Mouse (Mus musculus): ENCODE measurements around the gene Pde11a.
"Not testable (repeated sequence)": the region's sequence is repeated elsewhere in the genome, so short reads cannot be mapped to it uniquely, and the experiment has no call there.

Pde11a gene

DNA sequence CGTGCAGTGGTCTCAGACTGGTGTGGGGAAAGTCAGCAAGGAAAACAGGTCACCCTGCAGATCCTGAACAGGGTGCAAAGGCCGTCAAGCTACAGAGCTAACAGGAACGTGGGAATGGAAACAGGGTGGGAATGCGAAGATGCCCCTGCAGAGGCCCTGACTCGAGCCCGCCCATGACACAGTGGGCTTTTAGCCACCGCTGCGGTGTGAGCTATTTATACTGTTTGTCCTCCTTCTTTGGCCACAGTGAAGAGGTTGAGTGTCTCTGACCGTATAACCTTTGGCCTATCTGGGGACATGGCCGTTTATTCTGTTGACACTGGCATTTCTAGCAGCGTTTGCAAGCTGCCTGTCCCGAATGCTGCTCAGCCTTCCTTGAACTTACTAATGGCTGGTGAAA is 338.9 kb downstream of the Pde11a start:
- DNase-seq (ENCODE audit: extremely low read depth, insufficient read length, low spot score), result no peak

DNA sequence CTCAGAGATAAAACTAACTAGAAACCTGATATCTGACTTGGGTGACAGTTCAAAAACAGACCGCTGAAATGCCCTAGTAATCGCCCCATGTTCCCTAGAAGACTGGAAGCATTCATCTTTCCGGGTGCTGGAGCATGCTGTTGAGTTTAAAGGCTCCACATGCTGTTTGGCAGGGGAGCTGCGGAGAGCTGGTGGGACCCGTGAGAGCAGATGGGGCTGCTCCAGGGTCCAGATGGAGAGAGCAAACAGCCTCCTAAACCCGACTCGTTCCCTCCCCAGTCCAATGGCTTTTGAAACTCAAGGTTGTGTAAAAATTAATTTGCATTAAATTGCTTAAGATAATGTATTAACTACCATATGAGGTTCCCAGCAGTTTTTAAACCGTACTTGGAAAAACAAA is 339.9 kb downstream of the Pde11a start:
- no peak for DNase-seq (ENCODE audit: extremely low read depth, insufficient read length, low spot score)

DNA sequence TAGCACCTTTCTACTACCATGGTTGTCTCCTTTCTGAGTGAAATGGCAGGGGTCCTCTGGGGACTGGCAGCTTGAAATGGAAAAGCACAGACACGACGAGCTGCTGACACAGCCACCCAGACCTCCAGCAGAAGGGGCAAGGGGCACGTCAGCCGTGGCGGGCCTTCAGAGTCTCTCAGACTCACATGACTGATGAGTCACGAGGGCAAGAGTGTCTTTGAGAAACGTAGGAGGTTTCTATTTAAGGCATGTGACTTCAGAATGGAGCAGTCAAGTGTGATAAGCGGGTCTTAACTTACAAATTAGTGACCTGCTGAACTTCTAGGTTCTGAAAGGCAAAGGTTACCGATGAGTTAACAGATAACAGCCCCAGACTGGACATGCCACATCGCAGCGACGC is 340.8 kb downstream of the Pde11a start:
- peak; percentile 12 for DNase-seq (ENCODE audit: extremely low read depth, insufficient read length, low spot score)

DNA sequence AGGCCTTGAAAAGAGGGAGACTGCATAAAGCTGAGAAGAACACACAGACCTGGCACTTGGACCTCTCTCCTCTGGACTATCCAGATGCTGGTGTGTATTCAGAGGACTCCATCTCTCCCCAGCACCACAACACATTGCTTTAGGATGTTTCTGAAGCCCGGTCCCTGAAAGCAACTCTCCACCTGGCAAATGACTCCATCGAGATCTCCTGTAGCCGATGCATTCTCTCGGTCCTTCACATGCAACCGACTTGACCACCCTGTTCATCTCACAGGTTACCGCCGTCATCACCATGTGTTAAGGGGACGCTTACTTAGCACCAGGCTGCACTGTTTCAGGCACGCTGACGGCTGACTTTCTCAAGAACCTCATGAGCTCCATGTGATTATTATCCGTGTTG is 343.7 kb downstream of the Pde11a start:
- DNase-seq (ENCODE audit: extremely low read depth, insufficient read length, low spot score), result no peak

DNA sequence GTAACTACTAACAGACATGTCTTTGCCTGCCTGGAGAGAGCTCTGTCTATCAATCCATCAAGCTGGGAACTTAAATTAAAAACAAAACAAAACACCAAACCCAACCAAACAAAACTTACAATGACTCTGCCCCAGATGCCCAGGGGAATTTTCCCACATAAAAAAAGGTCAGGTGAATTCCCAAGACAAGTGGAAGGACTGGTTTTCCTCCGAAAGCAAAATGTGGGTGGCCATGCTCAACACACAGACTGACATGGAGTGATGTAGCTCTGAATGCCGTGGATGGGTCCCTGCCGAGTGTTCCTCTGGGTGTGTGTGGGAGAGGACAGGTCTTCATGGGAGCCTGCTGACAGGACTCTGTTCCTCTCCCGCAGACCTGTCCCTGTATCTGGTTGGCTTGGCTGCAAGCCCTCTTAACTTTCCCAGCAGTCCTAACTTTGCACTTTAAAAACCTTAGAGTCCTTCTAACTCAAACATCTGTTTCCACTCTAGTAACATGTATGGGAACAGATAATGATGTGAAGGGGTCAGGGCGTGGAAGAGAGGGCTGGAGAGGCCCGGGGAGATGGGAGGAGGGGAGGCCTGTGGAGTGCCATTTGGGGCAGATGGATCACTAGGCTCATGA is 346.9 kb downstream of the Pde11a start:
- DNase-seq (ENCODE audit: extremely low read depth, insufficient read length, low spot score), result no peak

DNA sequence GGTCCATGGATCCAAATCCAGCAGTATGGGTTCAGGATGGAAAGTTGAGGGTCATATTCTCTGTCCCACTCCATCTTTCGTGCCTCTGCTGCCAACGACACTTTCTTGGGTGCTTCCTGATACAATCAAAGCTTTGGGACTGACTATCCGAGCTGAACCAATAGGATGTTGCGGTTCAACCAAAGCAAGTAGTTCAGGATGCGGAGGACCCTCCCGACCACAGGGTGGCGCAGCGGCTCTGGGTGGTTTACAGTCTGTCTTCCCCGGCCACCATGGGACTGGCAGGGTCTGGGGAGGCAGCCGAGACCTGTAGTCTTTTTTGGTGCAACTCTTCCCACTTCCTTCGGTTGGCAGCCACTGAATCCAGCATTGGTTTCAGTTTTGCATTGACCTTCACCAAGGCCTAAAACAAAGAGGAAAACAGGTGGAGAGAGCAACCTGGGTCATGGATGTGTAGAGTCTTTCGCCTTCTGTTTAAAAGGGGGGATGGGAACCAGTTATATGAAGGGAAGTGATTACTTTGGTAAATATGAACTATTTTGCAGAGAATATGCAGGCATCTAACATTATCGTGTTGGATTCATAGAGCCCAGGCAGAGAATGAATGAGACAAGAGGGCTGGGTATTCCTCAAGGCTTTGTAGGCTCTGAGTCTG is 347.6 kb downstream of the Pde11a start:
- DNase-seq (ENCODE audit: extremely low read depth, insufficient read length, low spot score), result peak; percentile 32

DNA sequence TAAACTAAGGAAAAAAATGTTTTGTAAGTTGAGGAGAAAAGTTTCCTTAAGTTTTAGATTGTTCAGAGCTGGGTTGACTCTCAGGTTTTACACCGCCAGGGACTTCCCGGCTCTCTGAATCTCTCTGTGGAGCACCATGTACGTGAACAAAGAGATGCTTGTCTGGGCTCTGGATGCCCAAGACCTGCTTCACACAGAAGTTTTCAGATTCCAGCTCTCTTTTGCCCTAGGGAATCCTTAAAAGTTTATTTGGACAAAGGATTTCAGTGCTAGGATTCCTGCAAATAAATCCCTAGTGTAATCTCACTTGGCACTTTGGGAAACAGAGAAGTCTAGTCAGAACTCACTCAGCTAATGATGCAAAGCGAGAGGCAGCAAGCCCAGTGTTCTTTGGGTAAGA is 348.9 kb downstream of the Pde11a start:
- no peak for DNase-seq (ENCODE audit: extremely low read depth, insufficient read length, low spot score)

DNA sequence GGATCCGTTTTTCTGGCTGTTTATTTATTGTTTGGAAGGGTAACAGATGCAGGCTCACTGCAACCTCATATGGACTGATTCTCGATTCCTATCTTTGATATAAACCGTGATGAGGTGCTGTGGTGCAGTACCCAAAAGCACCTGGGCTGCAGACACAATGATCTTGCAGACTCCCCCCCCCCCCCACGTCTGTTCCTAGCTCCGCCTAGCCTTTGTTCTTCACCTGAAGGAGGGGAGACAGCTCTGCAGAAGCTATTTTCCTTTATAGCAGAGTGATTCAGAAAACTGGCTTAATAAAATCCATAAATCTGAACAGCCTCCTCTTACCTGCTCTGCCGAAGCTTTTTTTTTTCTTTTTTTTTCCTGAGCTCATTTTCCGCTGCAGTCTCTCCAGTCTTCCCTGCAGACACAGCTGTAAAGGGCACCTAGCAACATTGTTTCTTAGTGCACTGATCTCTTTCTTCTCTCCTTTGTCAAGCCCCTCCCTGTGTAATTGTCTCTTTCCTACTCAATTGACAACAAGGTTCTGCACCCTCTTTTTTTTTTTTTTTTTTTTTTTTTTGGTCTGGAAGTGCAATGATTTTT is 349.7 kb downstream of the Pde11a start:
- DNase-seq (ENCODE audit: extremely low read depth, insufficient read length, low spot score), result no peak

DNA sequence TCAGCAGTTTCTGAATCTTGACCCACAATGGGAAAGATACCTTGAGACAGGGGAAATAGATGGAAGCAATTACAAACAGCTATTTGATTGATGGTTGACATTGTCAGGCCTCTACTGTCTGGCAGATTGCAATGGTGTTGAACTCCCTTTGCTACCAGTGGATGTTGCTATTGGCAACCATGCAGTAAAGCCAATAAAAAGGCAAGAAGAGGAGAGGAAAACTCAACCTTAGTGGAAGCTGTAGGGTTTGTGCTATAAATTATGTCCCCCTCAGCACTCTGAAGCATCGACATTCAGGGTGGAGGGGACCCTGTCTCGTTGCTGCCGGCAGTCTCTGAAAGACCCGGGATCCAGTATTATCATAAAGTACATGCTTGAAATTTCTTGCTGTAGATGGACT is 350.2 kb downstream of the Pde11a start:
- DNase-seq (ENCODE audit: extremely low read depth, insufficient read length, low spot score), result no peak

DNA sequence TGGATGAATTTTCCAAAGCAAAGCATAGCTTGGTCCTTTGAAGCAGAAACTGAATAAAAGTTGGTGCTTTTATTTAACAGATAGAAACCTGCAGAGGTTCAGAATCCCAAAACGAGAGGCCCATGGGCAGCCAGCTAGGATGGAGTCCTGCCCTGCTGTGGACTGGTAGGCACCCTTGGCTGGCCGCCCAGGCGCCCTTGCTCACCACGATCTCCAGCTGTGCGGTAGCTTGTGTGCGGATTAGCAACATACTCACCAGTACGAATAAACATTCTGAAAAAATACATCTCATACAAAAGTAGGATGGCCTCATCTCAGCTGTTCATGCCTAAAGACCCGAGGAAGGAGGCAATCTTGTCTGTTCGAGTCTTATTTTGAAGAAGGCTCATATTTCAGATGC is 350.8 kb downstream of the Pde11a start:
- DNase-seq (ENCODE audit: extremely low read depth, insufficient read length, low spot score), result peak; percentile 30

DNA sequence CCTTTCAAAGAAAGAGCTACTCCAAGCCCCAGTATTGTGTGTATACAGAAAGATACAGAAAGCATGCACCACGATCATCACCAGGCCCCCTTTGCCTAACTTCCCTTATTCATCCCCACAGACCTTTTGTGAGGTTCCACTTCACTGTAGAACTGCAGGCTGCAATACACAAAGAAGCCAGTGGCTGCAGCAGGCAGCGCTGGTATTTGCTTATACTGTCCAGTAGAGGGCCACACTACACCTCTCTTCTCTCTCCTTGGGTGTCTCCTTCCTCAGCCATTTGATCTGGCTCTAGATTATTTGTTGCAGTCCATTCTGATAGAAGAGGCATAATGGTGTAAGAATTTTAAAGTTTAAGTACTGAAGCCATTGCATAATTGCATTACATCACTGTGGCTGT is 353.4 kb downstream of the Pde11a start:
- DNase-seq (ENCODE audit: extremely low read depth, insufficient read length, low spot score), result no peak

DNA sequence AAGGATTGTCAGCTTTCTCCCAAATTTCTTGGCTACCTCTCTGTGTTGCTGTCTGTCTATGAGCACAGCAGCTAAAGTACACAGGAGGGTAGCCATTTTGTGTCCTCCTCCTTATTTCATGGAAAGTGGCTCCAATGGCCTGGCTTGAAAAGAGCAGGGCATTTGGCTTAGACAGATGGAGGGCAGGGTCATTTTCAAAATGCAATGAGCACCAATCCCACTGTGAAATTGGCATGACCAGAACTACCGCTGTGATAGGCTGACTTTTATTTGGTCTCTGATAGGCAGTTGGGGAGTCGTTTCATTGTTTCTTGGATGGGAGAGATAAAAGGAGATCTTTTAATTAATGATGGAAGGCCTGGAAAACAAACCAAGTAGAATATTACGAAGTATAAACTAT is 354.7 kb downstream of the Pde11a start:
- no peak for DNase-seq (ENCODE audit: extremely low read depth, insufficient read length, low spot score)

DNA sequence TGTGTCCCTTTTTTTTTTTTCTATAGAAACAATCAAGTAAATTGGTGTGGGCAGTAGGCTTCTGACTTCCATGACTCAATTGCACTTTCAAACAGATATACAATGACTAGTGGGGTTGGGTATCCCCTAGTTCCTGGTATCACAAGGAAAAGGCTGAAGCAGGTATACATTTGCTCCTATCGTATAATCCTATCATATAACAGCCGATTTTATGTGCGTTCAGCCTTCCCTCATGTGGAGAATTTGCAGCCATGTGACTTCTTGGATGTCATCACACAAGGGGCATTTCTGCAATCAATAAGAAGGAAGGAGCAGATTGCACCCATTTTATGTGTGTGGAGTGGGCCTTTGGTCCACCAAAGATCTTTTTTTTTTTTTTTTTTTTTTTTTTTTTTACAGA is 355.5 kb downstream of the Pde11a start:
- DNase-seq (ENCODE audit: extremely low read depth, insufficient read length, low spot score), result no peak

DNA sequence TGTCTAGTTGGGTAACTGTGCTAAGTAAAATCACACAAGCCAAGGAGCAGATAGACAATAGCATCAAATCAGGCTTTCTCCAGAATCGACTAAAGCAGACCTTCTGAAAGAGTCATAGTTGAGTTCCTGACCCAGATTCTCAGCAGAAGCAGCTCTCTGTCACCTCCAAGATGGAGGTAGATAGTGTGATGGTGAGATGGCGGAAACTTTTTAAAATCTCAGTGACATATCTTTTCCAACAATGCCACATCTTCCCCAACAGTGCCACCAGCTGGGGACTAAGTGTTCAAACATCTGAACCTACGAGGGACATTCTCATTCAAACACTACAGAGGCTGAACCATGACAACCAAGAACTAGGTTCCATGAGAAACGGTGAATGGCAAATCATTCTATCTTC is 355.9 kb downstream of the Pde11a start:
- DNase-seq (ENCODE audit: extremely low read depth, insufficient read length, low spot score), result no peak

DNA sequence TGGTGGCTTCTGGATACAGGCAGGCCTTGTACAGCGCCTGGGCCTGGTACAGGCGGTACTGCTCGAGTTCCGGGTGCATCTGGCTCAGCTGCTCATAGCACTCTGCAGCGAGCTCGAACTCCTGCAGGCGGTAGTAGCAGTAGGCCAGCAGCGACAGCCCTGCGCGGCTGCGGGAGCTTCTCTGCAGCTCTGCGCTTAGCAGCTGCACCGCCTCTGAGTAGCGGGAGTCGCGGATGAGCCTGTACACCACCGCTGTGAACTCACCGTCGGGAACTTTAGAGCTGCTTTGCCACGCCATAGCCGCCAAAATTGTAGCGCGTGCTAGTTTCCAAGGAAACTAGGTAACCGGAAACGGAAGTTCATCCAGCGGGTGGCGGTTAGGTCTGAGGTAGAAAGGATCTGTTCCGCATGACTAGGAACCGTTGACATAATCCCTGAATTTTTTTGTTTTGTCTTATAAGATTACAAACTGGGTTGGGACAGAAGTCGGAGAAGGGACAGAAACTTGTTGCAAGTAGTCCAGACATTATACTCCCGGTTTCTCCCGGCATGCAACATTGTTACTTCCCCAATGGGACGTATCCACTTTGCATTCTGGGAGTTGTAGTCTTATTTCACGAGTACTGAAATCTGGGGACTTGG is 357.0 kb downstream of the Pde11a start, which contains the start of gene Ttc30a1:
Gene Ttc30a1 (minus strand): TSS at position 528 of the 642 bp plus-strand sequence.
- peak; percentile 38 for DNase-seq (ENCODE audit: extremely low read depth, insufficient read length, low spot score)

DNA sequence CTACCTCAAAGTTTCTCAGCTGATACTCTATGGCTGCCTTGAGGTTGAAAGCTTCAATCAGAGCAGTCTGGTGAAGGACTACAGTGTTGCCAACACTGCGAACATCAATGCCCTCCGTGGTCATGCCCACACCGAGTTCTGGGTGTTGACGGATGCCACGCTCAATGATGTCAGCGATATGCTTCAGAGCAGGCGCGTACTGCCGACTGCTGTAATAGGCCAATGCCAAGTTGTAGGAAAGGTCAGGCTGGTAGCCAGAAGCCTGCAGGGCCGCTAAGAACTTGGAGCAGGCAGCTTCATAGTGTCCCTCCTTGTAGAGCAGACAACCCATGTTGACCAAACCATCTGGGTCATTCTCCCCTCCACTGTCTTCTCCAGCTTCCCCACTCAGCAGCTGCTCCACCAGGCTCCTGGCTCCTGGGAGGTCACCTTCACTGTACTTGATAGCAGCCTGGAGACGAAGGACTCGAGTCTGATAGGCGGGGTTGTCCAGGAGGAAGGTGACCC is 357.6 kb downstream of the Pde11a start:
- not testable (repeated sequence) for DNase-seq (ENCODE audit: extremely low read depth, insufficient read length, low spot score)

DNA sequence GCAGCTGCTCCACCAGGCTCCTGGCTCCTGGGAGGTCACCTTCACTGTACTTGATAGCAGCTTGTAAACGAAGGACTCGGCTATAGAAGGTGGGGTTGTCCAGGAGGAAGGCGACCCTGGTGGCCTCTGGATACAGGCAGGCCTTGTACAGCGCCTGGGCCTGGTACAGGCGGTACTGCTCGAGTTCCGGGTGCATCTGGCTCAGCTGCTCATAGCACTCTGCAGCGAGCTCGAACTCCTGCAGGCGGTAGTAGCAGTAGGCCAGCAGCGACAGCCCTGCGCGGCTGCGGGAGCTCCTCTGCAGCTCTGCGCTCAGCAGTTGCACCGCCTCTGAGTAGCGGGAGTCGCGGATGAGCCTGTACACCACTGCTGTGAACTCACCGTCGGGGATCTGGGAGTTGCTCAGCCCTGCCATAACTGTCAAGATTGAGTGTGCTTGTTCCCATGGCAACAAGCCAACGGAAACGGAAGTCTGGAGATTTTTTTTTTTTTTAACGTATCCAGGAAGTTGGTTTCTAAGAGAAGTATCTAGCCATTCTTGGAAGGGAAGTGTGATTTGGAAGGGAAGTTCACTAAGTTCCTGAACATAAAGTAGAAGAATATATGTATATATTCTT is 360.7 kb downstream of the Pde11a start, which contains the start of gene Ttc30a2:
Gene Ttc30a2 (minus strand): TSS at position 419 of the 617 bp plus-strand sequence.
- DNase-seq (ENCODE audit: extremely low read depth, insufficient read length, low spot score), result not testable (repeated sequence)

DNA sequence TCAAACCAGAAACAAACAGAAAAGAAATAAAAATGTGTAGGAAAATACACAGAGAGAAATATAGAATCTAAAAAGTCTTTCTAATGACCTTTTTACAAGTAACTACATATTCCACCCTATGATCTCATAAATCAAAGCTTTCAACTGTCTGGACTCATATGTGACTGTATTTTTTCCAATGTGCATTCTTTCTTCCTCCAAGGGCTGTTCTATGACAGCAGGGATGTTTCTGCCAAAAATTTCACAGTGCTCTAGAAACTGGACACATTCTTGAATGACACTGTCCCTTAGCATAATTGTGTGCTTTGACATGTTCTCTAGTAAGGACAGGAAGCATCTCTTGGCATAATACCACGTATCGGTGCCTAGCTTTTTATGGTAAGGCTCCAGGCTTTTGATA is 362.5 kb downstream of the Pde11a start:
- DNase-seq (ENCODE audit: extremely low read depth, insufficient read length, low spot score), result not testable (repeated sequence)

DNA sequence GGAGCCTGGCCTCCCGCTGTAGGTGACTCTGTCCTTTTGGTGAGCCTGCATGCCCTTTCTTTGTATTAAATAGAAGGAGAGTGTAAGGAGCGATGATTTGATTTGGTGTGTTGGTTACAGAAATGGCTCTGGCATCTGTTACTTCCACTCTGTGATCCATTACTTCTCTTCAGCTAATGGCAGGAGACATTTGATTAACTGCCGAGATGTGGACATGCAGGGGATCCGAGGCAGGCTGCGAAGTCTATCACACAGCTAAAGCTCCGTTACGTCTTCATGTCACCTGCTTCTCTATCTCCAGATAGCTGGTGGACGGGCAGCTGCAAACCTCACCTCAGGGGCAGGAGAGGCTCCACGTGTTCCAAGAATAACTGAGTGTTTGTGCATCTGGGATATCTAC is 364.4 kb downstream of the Pde11a start:
- no peak for DNase-seq (ENCODE audit: extremely low read depth, insufficient read length, low spot score)

DNA sequence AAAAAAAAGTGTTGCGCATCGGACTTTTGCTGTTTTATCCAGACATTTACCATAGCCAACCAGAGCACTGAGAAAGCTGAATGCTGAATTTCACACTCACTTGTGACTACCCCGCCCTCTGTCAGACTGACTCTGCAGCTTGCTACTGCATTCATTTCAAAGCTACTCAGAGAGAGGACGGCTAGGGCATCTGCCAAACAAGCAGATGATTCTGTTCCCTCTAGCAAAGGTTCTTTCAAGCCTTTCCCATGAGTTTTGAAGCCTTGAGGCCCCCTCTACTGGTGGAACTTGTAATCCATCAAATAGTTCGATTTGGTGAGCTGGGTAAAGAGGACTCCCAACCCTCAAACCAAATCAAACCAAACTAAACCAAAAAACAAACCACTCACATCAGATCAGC is 373.6 kb downstream of the Pde11a start:
- no peak for DNase-seq (ENCODE audit: extremely low read depth, insufficient read length, low spot score)

DNA sequence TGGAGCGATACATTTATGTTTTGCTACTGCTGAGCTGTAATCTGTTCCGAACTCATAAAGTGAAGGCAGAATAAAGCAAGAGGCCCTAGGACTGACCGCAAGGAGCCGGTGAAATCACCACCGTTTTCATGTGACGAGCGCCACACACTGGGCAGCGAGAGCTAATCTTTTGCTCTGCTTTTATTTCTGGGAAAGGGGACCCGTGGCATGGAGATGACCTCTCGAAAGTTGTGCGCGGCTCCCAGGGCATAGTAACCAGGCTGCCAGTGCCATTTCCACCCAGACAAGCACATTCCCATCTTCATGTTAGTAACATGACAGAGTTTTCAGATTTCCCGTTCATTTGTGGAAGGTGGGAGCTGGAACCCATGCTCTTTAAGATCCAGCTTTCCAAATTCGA is 374.1 kb downstream of the Pde11a start:
- DNase-seq (ENCODE audit: extremely low read depth, insufficient read length, low spot score), result no peak
